Comparison of ENCODE assay signal across 14 mouse cellular contexts in the genomic region with DNA sequence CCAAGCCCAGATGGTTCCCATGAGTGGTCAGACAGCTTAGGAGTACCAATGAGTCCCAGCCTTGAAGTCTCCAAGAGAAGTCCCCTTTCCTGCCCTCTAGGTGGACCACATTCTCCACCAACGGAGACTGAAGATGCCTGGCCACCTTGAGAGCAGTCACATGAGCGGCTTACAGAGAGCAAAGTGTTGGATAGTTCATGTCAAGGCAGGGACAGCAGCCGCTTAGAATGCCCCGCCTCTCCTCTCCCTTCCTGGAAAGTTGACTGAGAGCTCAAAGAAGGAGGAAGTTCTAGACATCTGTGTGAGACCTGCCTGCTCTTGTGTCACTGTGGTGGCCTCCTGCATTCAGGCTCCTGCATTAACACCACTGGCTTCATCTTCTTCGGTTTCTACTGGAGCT. TPM values are rescaled to one million over a fixed set of nuclear protein-coding genes. Genes with fewer than 3 reads are reported as not detected.
DNase-seq lines count a peak whose midpoint lies in the region; ATAC-seq and TF ChIP-seq lines count a peak whose summit lies in the region.
"Had no signal": no experiment of that assay in that cellular context is flagged by ENCODE, and none has a peak within 500 bp of the region (broad histone marks: within the 10 kb centered on the region; RNA-seq: fewer than 3 reads in every experiment).

TSS of gene Gpr55 (minus strand) at position 135 of the 400 bp plus-strand sequence.

- no peak for TF ChIP-seq POLR2A in MEL (IDR thresholded peaks at IDR 0.05; ENCODE audit: control insufficient read depth in 1 of 2, insufficient read depth in 1 of 2, low read depth in 1 of 2, low read length in 2 of 2, poor library complexity in 1 of 2)

- TF ChIP-seq EP300 in MEL (IDR thresholded peaks at IDR 0.05; ENCODE audit: low read depth in 1 of 2, low read length in 2 of 2): no peak
- no peak for TF ChIP-seq EP300 in liver, postnatal 0 days (IDR thresholded peaks at IDR 0.05; ENCODE audit: low read depth)

- no peaks in the 10 kb centered on the region for H3K79me2 ChIP-seq in MEL (ENCODE audit: control insufficient read depth, insufficient read depth, low read length, poor library complexity)

- 74% methylated on average over 5 of the region's 5 CpGs for WGBS in embryonic facial prominence, embryonic 15.5 days
- 80% methylated on average over 5 of the region's 5 CpGs for WGBS in embryonic facial prominence, embryonic 10.5 days
- WGBS in liver, postnatal 0 days (ENCODE audit: insufficient replicate concordance): 22% methylated on average over 5 of the region's 5 CpGs
- WGBS in stomach, embryonic 15.5 days: 60% methylated on average over 5 of the region's 5 CpGs

- no peak within 1 kb of the TSS for H3K9ac ChIP-seq in embryonic facial prominence, embryonic 15.5 days
- no peak within 1 kb of the TSS for H3K9ac ChIP-seq in MEL (ENCODE audit: control insufficient read depth, low read depth, low read length, poor library complexity, severe bottlenecking)
- 0 out of 2 replicates have a peak within 1 kb of the TSS, but pooled peaks have one; percentile 18 for H3K9ac ChIP-seq in liver, postnatal 0 days (replicated peaks)
- no peak within 1 kb of the TSS for H3K9ac ChIP-seq in stomach, embryonic 15.5 days
- H3K9ac ChIP-seq: forebrain, embryonic 13.5 days had no signal

- no peaks in the 10 kb centered on the region for H3K27me3 ChIP-seq in embryonic facial prominence, embryonic 15.5 days
- no peaks in the 10 kb centered on the region for H3K27me3 ChIP-seq in embryonic facial prominence, embryonic 10.5 days (replicated peaks; ENCODE audit: low read depth, poor library complexity, severe bottlenecking)
- peaks cover 0 to 2% of the 10 kb centered on the region in 2 experiments; a peak in 2 of 4 replicates for H3K27me3 ChIP-seq in MEL (ENCODE audit: control insufficient read depth in 1 of 2, insufficient read depth in 2 of 2, low read length in 2 of 2)
- no peaks in the 10 kb centered on the region for H3K27me3 ChIP-seq in liver, postnatal 0 days (ENCODE audit: insufficient read depth, low read length)
- no peaks in the 10 kb centered on the region for H3K27me3 ChIP-seq in stomach, embryonic 15.5 days (replicated peaks)
- H3K27me3 ChIP-seq: forebrain, embryonic 13.5 days had no signal

- TF ChIP-seq RAD21 in MEL (IDR thresholded peaks at IDR 0.05; ENCODE audit: low read depth, low read length): no peak

- H3K27ac ChIP-seq in embryonic facial prominence, embryonic 15.5 days (replicated peaks): peak within 1 kb of the TSS; percentile 63; the same call in 1 of the 2 replicates
- H3K27ac ChIP-seq in embryonic facial prominence, embryonic 10.5 days (replicated peaks): no peak within 1 kb of the TSS
- H3K27ac ChIP-seq in MEL (ENCODE audit: control insufficient read depth, low read depth, low read length): no peak within 1 kb of the TSS
- H3K27ac ChIP-seq in liver, postnatal 0 days (ENCODE audit: low read depth): peak within 1 kb of the TSS; percentile 86
- H3K27ac ChIP-seq in stomach, embryonic 15.5 days: peak within 1 kb of the TSS; percentile 2; the same call in 1 of the 2 replicates
- H3K27ac ChIP-seq: forebrain, embryonic 13.5 days; heart, adult 2 months; hindbrain, postnatal 0 days had no signal

- no peaks in the 10 kb centered on the region for H3K36me3 ChIP-seq in embryonic facial prominence, embryonic 15.5 days
- no peaks in the 10 kb centered on the region for H3K36me3 ChIP-seq in embryonic facial prominence, embryonic 10.5 days (replicated peaks)
- H3K36me3 ChIP-seq in MEL (ENCODE audit: control insufficient read depth in 1 of 2, insufficient read depth in 2 of 2, low read length in 2 of 2): peaks cover 0 to 3% of the 10 kb centered on the region in 2 experiments; a peak in 2 of 4 replicates
- no peaks in the 10 kb centered on the region for H3K36me3 ChIP-seq in liver, postnatal 0 days (replicated peaks; ENCODE audit: insufficient read depth, low read length)
- no peaks in the 10 kb centered on the region for H3K36me3 ChIP-seq in stomach, embryonic 15.5 days

- H3K4me1 ChIP-seq in embryonic facial prominence, embryonic 15.5 days: peaks cover 29% of the 10 kb centered on the region
- 0 out of 2 replicates have a peak, but pooled peaks cover 7% of the 10 kb centered on the region for H3K4me1 ChIP-seq in embryonic facial prominence, embryonic 10.5 days
- peaks cover 3 to 17% of the 10 kb centered on the region in 2 experiments; a peak in 3 of 4 replicates for H3K4me1 ChIP-seq in MEL (ENCODE audit: control insufficient read depth in 1 of 2, insufficient read depth in 2 of 2, low read length in 2 of 2)
- peaks cover 39% of the 10 kb centered on the region for H3K4me1 ChIP-seq in liver, postnatal 0 days (ENCODE audit: insufficient read depth)
- peaks cover 15% of the 10 kb centered on the region; the same call in 1 of the 2 replicates for H3K4me1 ChIP-seq in stomach, embryonic 15.5 days
- H3K4me1 ChIP-seq: forebrain, embryonic 13.5 days had no signal

- no peak for TF ChIP-seq CTCF in MEL (IDR thresholded peaks at IDR 0.05 in 2 of 3, conservative IDR thresholded peaks at IDR 0.05 in 1 of 3; ENCODE audit: control insufficient read depth in 1 of 3, insufficient read depth in 1 of 3, low read depth in 2 of 3, low read length in 3 of 3, poor library complexity in 1 of 3, severe bottlenecking in 1 of 3)
- TF ChIP-seq CTCF in liver, postnatal 0 days (IDR thresholded peaks at IDR 0.05; ENCODE audit: low read depth): no peak

- no peak for ATAC-seq in embryonic facial prominence, embryonic 15.5 days (ENCODE audit: insufficient number of reproducible peaks, low FRiP score, low TSS enrichment, low read depth)
- ATAC-seq in liver, postnatal 0 days: no peak
- no peak for ATAC-seq in stomach, embryonic 15.5 days (ENCODE audit: insufficient read depth, low FRiP score, low read depth)
- ATAC-seq in megakaryocyte-erythroid progenitor cell, adult 5-6 weeks (replicated peaks; ENCODE audit: low FRiP score, low TSS enrichment, poor library complexity, severe bottlenecking): no peak
- ATAC-seq: forebrain, embryonic 13.5 days; hindbrain, postnatal 0 days had no signal

- no peak within 1 kb of the TSS for H3K4me3 ChIP-seq in embryonic facial prominence, embryonic 15.5 days (replicated peaks)
- H3K4me3 ChIP-seq in embryonic facial prominence, embryonic 10.5 days: no peak within 1 kb of the TSS
- no peak within 1 kb of the TSS for H3K4me3 ChIP-seq in MEL (ENCODE audit: control insufficient read depth in 1 of 2, insufficient read depth in 1 of 2, low read depth in 2 of 2, low read length in 2 of 2)
- H3K4me3 ChIP-seq in liver, postnatal 0 days (ENCODE audit: low read depth, low read length): no peak within 1 kb of the TSS
- no peak within 1 kb of the TSS for H3K4me3 ChIP-seq in stomach, embryonic 15.5 days (replicated peaks)
- H3K4me3 ChIP-seq: forebrain, embryonic 13.5 days; heart, adult 2 months had no signal

- H3K4me2 ChIP-seq in embryonic facial prominence, embryonic 15.5 days (replicated peaks): no peak within 1 kb of the TSS
- peak within 1 kb of the TSS; percentile 30 for H3K4me2 ChIP-seq in liver, postnatal 0 days (ENCODE audit: low read depth, low read length)
- no peak within 1 kb of the TSS for H3K4me2 ChIP-seq in stomach, embryonic 15.5 days
- H3K4me2 ChIP-seq: forebrain, embryonic 13.5 days had no signal

- no peak for DNase-seq in embryonic facial prominence, embryonic 10.5 days (ENCODE audit: low spot score)
- DNase-seq in MEL (ENCODE audit: low read depth, low spot score): peak; percentile 77
- DNase-seq in liver, postnatal 0 days: peak; percentile 32
- DNase-seq in layer of hippocampus, adult 11-12 months (ENCODE audit: low spot score): no peak
- DNase-seq in kidney, adult 11 months: no peak
- DNase-seq: heart, adult 2 months; layer of hippocampus, postnatal 36 days; right cerebral cortex, postnatal 14 days had no signal

- no peaks in the 10 kb centered on the region for H3K9me3 ChIP-seq in embryonic facial prominence, embryonic 15.5 days (replicated peaks)
- H3K9me3 ChIP-seq in embryonic facial prominence, embryonic 10.5 days: no peaks in the 10 kb centered on the region
- H3K9me3 ChIP-seq in MEL (replicated peaks; ENCODE audit: insufficient read depth, low read length): no peaks in the 10 kb centered on the region
- H3K9me3 ChIP-seq in liver, postnatal 0 days (ENCODE audit: low read length): no peaks in the 10 kb centered on the region
- H3K9me3 ChIP-seq in stomach, embryonic 15.5 days: no peaks in the 10 kb centered on the region
- H3K9me3 ChIP-seq: forebrain, embryonic 13.5 days had no signal

TF ChIP-seq in MEL, 35 proteins besides CTCF, POLR2A, EP300 and RAD21:
- TF ChIP-seq GABPA (IDR thresholded peaks at IDR 0.05; ENCODE audit: low read depth, low read length): no peak
- no peak for TF ChIP-seq NELFE (IDR thresholded peaks at IDR 0.05; ENCODE audit: low read depth, low read length)
- TF ChIP-seq TAL1 (IDR thresholded peaks at IDR 0.05; ENCODE audit: low read length): no peak
- TF ChIP-seq HCFC1 (IDR thresholded peaks at IDR 0.05; ENCODE audit: low read depth, low read length): no peak
- TF ChIP-seq POLR2AphosphoS2 (IDR thresholded peaks at IDR 0.05; ENCODE audit: low read length): no peak
- no peak for TF ChIP-seq MEF2A (IDR thresholded peaks at IDR 0.05; ENCODE audit: extremely low read depth, insufficient replicate concordance, low read depth, low read length, poor library complexity, severe bottlenecking)
- TF ChIP-seq ZC3H11A (IDR thresholded peaks at IDR 0.05; ENCODE audit: low read depth, low read length): no peak
- TF ChIP-seq GATA1 (IDR thresholded peaks at IDR 0.05; ENCODE audit: low read depth, low read length): no peak

RNA-seq across cellular contexts. Expression of gene Gpr55, which starts in this region (rescaled TPM):
- 0.19 and 0.26 TPM in 2 replicates for polyA plus RNA-seq in embryonic facial prominence, embryonic 15.5 days (2015; fragmentation: Nextera tagmentation; extraction: Ambion mirVana)
- polyA plus RNA-seq in embryonic facial prominence, embryonic 10.5 days (2016; fragmentation: Nextera tagmentation; extraction: Ambion mirVana): not detected in 2 replicates
- 0.04 TPM in 1 of 2 replicates, not detected in the other for total RNA-seq in MEL (2012; rRNA removed)
- under 1 TPM in 1 of 2 experiments, not detected in 1; 0.01 TPM for polyA plus RNA-seq in MEL (2012; ENCODE audit: insufficient read depth in 1 of 2, insufficient read length in 2 of 2, low read depth in 1 of 2, low replicate concordance in 2 of 2, missing spikeins in 1 of 2)
- polyA plus RNA-seq in liver, postnatal 0 days (2015; fragmentation: Nextera tagmentation; extraction: Ambion mirVana): 0.12 and 0.20 TPM in 2 replicates
- polyA plus RNA-seq in stomach, embryonic 15.5 days (2015; fragmentation: Nextera tagmentation; extraction: Ambion mirVana): 0.04 and 0.05 TPM in 2 replicates
- 0.72 TPM in 1 of 2 replicates, not detected in the other for total RNA-seq in megakaryocyte-erythroid progenitor cell, adult 5-6 weeks (2014; fragmentation: Nextera tagmentation)
- not detected in 2 replicates for total RNA-seq in megakaryocyte-erythroid progenitor cell, adult 5-6 weeks (2017)
- total RNA-seq: heart, adult 2 months; layer of hippocampus, postnatal 36 days had no signal
- polyA plus RNA-seq: forebrain, embryonic 13.5 days; heart, adult 2 months; lung, embryonic 16.5 days had no signal

Comparison
In these comparisons a context has a peak if more than half of its experiments do, and no peak if none do; other contexts are left out.
1. H3K27ac ChIP-seq: peak in embryonic facial prominence, embryonic 15.5 days (single experiment) and stomach, embryonic 15.5 days (single experiment); none in embryonic facial prominence, embryonic 10.5 days (single experiment) and MEL (single experiment).
2. Peak in DNase-seq in MEL; RNA of the gene not detected or under 1 TPM.
3. Peak in DNase-seq, H3K27ac ChIP-seq, H3K9ac ChIP-seq and H3K4me2 ChIP-seq in liver, postnatal 0 days; RNA of the gene not detected or under 1 TPM.